Mouse (Mus musculus): Measurements from ENCODE around the gene Corin. TPM values are rescaled to one million over a fixed set of nuclear protein-coding genes. Genes with fewer than 3 reads are reported as not detected.

Gene Corin
- total and polyA plus RNA-seq, 2 experiments from 2014 or later = 0.14 to 0.33 TPM

DNA sequence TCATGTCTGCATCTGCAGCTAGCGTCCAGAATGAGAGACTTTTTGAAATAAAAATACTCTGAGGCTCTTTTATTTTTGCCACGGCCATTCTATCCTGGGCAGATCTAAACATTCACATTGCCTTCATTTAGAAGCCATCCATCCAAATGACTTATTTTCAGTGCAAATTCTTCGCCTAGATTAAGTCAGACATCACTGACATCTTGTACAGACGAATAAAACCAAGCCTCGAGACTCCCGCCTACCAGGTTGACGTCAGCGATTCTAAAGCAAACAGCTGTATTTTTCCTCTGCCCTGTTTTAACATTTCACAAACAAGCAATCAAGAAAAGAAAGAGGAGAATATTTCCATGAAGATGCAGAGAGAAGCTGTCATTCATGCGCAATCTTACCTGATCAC lies 100.9 kb downstream of the Corin start:
- H3K4me2 ChIP-seq (ENCODE audit: low read depth, low read length, poor library complexity, severe bottlenecking) = no peak overlapping the region

DNA sequence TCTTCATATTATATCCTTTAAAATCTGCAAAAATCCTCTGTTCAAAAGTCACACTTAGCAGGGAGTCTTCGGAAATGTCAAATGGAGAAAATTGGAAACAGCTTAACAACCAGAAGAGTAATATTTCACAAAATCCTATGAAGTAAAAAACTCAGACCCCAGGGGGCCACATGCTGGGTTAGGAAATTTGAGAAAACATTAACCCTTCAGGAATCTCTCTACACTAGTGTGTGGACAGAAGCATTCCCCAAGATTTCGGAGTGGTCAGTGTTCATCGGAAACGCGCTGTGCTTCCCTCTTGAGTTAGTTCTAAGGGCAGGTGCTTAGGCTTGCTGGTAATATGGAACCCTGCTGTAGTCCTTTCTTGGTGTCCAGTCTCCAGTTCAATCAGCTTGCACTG lies 101.4 kb downstream of the Corin start:
- Histone ChIP-seq H3K36me3 (ENCODE audit: insufficient read depth, low read length) (no peaks in the 10 kb centered on the region), H3K4me2 (ENCODE audit: low read depth, low read length, poor library complexity, severe bottlenecking) (no peak overlapping the region), H3K4me1 (ENCODE audit: insufficient read depth, low read length) (no peaks in the 10 kb centered on the region), H3K9ac (replicated peaks; ENCODE audit: low read length, poor library complexity, severe bottlenecking) (no peak overlapping the region), H3K27me3 (ENCODE audit: insufficient read depth, low read length) (no peaks in the 10 kb centered on the region), H3K27ac (ENCODE audit: low read depth, low read length) (no peak overlapping the region), H3K4me3 (ENCODE audit: low read depth, low read length) (no peak overlapping the region), H3K9me3 (ENCODE audit: low read length) (no peaks in the 10 kb centered on the region)
- WGBS = 78% methylated on average over 5 of the region's 5 CpGs
- ATAC-seq (ENCODE audit: low FRiP score) (no peak), DNase-seq (ENCODE audit: low spot score) (no peak)
- TF ChIP-seq CTCF (IDR thresholded peaks at IDR 0.05) = no peak

More for the DNA sequence above, 100.9 kb downstream of the Corin start:
- no peaks in the 10 kb centered on the region for H3K4me1 ChIP-seq (ENCODE audit: insufficient read depth, low read length)
- 71% methylated on average over 9 of the region's 9 CpGs for WGBS
- no peak overlapping the region for H3K4me3 ChIP-seq (ENCODE audit: low read depth, low read length)
- ATAC-seq (ENCODE audit: low FRiP score) = no peak
- no peak for DNase-seq (ENCODE audit: low spot score)
- no peak overlapping the region for H3K9ac ChIP-seq (replicated peaks; ENCODE audit: low read length, poor library complexity, severe bottlenecking)
- no peak overlapping the region for H3K27ac ChIP-seq (ENCODE audit: low read depth, low read length)
- H3K36me3 ChIP-seq (ENCODE audit: insufficient read depth, low read length) = no peaks in the 10 kb centered on the region
- no peak for TF ChIP-seq CTCF (IDR thresholded peaks at IDR 0.05)
- no peaks in the 10 kb centered on the region for H3K27me3 ChIP-seq (ENCODE audit: insufficient read depth, low read length)
- H3K9me3 ChIP-seq (ENCODE audit: low read length) = no peaks in the 10 kb centered on the region

DNA sequence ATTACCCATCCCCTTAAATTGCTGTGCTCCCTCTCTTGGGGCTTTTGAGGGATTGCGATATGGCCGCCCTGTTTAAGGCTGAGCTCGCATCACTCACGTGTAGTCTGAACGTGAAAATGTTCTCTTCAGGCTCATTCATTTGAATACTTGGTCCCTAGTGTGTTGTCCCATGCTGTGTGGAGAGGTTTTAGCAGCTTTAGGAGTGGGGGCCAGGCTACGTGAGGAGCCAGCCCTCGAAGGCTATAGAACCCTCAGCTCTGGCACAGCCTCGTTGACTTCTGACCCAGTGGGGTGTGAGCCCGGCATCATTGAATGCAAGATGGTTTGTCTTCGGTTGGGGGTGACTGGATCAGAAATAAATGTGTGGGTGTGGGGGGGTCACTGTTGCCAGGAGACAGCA lies 102.5 kb downstream of the Corin start:
- no peak for TF ChIP-seq CTCF (IDR thresholded peaks at IDR 0.05)
- 0 out of 2 replicates have a peak, but pooled peaks have one; percentile 27 for ATAC-seq (ENCODE audit: low FRiP score)
- no peaks in the 10 kb centered on the region for H3K36me3 ChIP-seq (ENCODE audit: insufficient read depth, low read length)
- peak; percentile 14 for DNase-seq (ENCODE audit: low spot score)
- H3K4me1 ChIP-seq (ENCODE audit: insufficient read depth, low read length) = no peaks in the 10 kb centered on the region
- H3K9me3 ChIP-seq (ENCODE audit: low read length) = no peaks in the 10 kb centered on the region
- no peak overlapping the region for H3K9ac ChIP-seq (replicated peaks; ENCODE audit: low read length, poor library complexity, severe bottlenecking)
- H3K4me2 ChIP-seq (ENCODE audit: low read depth, low read length, poor library complexity, severe bottlenecking) = no peak overlapping the region
- WGBS = 59% methylated on average over 10 of the region's 10 CpGs
- H3K4me3 ChIP-seq (ENCODE audit: low read depth, low read length) = no peak overlapping the region
- no peaks in the 10 kb centered on the region for H3K27me3 ChIP-seq (ENCODE audit: insufficient read depth, low read length)
- H3K27ac ChIP-seq (ENCODE audit: low read depth, low read length) = no peak overlapping the region

DNA sequence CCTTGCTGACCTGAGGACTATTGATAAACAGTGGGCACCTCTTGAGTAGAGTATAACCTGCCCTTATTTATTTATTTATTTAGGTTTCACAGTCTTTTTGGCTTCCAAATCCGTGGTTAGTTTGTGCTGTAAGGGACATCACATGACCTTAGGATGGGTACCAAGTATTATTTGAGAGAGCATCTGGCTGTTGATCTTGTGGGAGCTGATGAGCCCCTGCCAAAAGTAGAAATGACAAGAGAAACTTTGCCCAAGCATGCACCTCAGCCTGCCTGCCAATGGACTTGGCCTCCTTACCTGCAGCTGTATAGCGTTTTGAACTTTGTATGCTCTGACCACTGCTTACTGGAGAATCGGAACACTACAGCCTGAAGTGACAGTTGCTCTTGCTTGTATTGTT lies 103.0 kb downstream of the Corin start:
- no peak overlapping the region for H3K27ac ChIP-seq (ENCODE audit: low read depth, low read length)
- no peaks in the 10 kb centered on the region for H3K9me3 ChIP-seq (ENCODE audit: low read length)
- no peaks in the 10 kb centered on the region for H3K27me3 ChIP-seq (ENCODE audit: insufficient read depth, low read length)
- H3K4me1 ChIP-seq (ENCODE audit: insufficient read depth, low read length) = no peaks in the 10 kb centered on the region
- no peak for TF ChIP-seq CTCF (IDR thresholded peaks at IDR 0.05)
- WGBS = 89% methylated on average over 3 of the region's 3 CpGs
- no peak for DNase-seq (ENCODE audit: low spot score)
- no peaks in the 10 kb centered on the region for H3K36me3 ChIP-seq (ENCODE audit: insufficient read depth, low read length)
- H3K9ac ChIP-seq (replicated peaks; ENCODE audit: low read length, poor library complexity, severe bottlenecking) = no peak overlapping the region
- no peak for ATAC-seq (ENCODE audit: low FRiP score)
- H3K4me3 ChIP-seq (ENCODE audit: low read depth, low read length) = no peak overlapping the region
- H3K4me2 ChIP-seq (ENCODE audit: low read depth, low read length, poor library complexity, severe bottlenecking) = no peak overlapping the region

DNA sequence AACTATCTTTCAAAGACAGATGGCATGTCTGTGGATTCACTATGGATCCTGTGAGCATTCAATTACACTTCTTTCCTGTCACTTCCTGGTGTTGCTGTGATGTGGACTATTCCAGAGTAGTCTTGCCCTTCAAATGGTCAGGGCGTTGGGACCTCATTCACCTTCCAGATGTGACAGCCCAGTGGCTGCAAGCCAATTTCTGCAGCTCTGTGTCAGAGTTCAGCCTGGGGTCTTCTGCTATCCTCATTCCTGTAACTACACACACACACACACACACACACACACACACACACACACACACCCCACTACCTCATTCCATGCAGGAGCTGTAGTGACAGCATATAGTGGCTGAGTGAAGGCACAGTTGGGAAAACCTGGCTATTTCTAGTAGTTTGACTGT lies 122.1 kb downstream of the Corin start:
- Histone ChIP-seq H3K27me3 (ENCODE audit: insufficient read depth, low read length) (no peaks in the 10 kb centered on the region), H3K27ac (ENCODE audit: low read depth, low read length) (no peak overlapping the region), H3K4me2 (ENCODE audit: low read depth, low read length, poor library complexity, severe bottlenecking) (no peak overlapping the region), H3K9ac (replicated peaks; ENCODE audit: low read length, poor library complexity, severe bottlenecking) (no peak overlapping the region), H3K36me3 (ENCODE audit: insufficient read depth, low read length) (no peaks in the 10 kb centered on the region), H3K4me1 (ENCODE audit: insufficient read depth, low read length) (no peaks in the 10 kb centered on the region), H3K4me3 (ENCODE audit: low read depth, low read length) (no peak overlapping the region), H3K9me3 (ENCODE audit: low read length) (no peaks in the 10 kb centered on the region)
- 97% methylated on average over 1 of the region's 1 CpGs for WGBS
- ATAC-seq (ENCODE audit: low FRiP score) (no peak), DNase-seq (ENCODE audit: low spot score) (no peak)
- no peak for TF ChIP-seq CTCF (IDR thresholded peaks at IDR 0.05)

DNA sequence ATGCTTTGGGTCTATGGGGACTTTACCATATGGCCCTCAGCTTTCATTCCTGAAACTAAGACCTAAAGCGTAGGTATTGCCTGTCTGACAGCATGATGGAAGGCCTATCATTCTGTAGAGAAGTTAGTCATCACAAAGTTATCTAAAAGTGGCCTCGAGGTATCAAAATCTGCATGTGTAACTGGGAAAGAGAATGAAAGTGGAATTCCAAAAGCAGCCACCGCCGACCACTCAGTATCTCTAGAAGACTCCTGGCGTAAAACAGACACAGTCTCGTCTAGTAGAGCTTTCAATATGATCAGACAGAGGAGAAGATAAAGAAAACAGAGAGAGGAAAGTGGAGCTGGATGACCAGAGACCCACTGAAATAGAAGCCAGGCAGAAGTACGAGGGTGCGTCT lies 123.7 kb downstream of the Corin start:
- no peak for TF ChIP-seq CTCF (IDR thresholded peaks at IDR 0.05)
- DNase-seq (ENCODE audit: low spot score) (no peak), ATAC-seq (ENCODE audit: low FRiP score) (no peak)
- WGBS = 77% methylated on average over 8 of the region's 8 CpGs
- H3K4me2 ChIP-seq (ENCODE audit: low read depth, low read length, poor library complexity, severe bottlenecking) = no peak overlapping the region
- H3K4me1 ChIP-seq (ENCODE audit: insufficient read depth, low read length) = no peaks in the 10 kb centered on the region
- no peaks in the 10 kb centered on the region for H3K27me3 ChIP-seq (ENCODE audit: insufficient read depth, low read length)
- no peak overlapping the region for H3K4me3 ChIP-seq (ENCODE audit: low read depth, low read length)
- no peak overlapping the region for H3K9ac ChIP-seq (replicated peaks; ENCODE audit: low read length, poor library complexity, severe bottlenecking)
- H3K27ac ChIP-seq (ENCODE audit: low read depth, low read length) = no peak overlapping the region
- no peaks in the 10 kb centered on the region for H3K9me3 ChIP-seq (ENCODE audit: low read length)
- H3K36me3 ChIP-seq (ENCODE audit: insufficient read depth, low read length) = no peaks in the 10 kb centered on the region

Measured in midbrain, postnatal 0 days (tissue).